Mouse (Mus musculus) urinary bladder, postnatal 25 days (tissue): Measurements from ENCODE around the gene Ltbp1.
"Not testable (repeated sequence)": the region's sequence is repeated elsewhere in the genome, so short reads cannot be mapped to it uniquely, and the experiment has no call there.

Experiments used
- DNase-seq: peaks from one replicate; pipeline ENCODE4 v3.0.0; 2022; ENCODE audit warnings: low spot score

Gene Ltbp1

DNA sequence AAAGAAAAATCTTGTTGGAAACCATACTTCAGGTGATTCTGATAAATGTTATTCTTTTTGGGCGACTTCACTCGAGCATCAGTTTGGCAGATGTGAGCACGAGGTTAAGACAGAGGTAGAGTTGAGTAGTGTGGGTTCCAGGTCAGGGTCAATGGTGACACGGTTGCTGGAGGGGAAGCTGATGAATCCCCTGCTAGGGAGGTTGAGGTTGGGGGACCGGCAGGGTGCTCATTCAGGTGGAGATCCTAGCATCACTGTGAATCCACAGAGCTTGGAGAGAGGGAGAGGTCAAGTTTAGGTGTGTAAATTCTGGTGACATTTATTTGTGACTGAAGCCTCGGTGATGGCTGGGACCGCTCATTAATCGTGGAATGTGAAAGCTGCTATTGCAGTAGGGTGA, 110.2 kb downstream of the Ltbp1 start:
- DNase-seq, result no peak

DNA sequence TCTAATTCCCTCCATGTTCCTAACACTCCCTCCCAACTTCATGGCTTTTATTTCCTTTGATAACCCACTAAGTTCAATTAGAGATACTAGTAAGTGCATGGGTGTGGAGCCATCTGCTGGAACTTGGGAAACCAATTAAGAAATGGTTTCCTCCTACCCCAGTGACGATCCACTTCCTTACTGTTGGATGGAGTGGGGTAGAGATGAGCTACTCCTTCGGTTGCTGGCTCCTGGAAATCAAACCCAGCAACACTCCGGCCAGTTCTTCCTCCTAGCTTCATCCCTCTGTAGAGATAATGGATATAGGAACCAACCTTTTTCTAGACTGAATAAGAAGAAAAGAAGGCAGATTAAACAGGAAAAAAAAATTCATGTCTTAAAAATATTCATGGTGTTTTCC, 113.5 kb downstream of the Ltbp1 start:
- no peak for DNase-seq

DNA sequence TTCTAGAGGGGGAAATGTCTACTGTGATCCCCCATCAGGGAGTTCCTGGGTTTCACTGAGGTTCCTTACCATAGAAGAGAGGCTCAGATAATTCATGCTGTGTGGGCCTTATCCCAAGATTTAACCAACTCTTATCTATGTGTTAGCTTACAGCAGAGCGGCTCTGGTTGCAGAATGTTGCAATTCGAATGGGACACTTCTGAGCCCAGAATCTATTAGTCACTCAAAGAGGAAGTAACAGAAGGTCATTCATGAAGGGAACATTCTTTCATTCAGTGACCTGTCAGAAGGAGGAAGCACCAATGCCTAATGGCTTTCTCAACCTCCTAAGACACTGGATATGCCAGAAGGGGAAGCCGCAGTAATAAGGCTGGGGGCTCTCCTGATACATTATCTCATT, 114.1 kb downstream of the Ltbp1 start:
- DNase-seq, result no peak

DNA sequence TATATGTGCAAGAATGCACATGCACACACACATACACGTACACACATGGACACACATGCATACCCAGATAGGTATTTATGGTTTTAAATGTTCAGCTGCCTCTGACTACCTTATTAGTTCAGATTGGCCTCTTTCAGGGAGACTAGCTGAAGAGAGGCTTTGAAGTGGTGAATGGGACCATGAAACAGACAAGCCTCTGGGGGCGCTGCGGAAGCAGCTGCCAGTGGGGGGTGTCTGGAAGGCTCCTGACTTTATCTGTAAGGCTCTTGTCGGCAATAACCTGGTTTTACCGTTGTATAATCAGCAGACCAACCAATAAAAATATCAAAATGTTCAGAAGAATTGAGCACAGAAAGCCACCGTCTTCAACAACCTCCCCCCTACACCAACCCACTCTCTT, 114.7 kb downstream of the Ltbp1 start:
- no peak for DNase-seq

DNA sequence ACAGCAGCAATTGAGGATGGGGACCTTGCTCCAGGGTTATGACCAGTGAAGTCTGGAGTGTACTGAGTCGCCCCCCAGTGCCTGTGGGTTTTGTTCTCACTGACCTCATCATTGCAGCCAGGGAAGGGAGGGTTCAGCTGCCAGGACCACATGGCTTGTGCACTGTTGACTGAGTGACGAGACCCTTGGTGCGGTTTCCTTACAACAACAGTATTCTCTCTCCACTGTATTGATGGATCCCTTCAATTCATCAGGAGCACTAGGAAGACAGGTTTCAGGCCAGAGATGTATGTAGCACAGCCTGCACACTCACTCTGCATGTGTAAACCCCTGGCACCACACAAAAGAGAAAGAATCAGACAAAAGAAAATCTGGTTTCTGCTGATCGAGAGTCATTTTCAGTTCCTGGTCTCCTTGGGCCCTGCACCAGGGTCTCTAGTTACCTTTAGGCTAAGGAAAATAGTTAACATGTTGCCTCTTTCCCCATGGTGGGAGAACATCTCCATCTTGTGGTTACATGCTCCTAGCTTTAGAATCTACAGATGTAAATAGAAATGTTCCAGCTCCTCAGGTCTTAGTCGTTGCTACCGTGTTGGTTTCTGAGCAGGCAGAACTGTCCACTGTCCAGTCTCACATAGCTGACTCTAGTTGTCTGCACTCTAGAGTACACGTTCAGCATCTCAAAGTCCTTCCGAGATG, 117.4 kb downstream of the Ltbp1 start:
- DNase-seq, result no peak

DNA sequence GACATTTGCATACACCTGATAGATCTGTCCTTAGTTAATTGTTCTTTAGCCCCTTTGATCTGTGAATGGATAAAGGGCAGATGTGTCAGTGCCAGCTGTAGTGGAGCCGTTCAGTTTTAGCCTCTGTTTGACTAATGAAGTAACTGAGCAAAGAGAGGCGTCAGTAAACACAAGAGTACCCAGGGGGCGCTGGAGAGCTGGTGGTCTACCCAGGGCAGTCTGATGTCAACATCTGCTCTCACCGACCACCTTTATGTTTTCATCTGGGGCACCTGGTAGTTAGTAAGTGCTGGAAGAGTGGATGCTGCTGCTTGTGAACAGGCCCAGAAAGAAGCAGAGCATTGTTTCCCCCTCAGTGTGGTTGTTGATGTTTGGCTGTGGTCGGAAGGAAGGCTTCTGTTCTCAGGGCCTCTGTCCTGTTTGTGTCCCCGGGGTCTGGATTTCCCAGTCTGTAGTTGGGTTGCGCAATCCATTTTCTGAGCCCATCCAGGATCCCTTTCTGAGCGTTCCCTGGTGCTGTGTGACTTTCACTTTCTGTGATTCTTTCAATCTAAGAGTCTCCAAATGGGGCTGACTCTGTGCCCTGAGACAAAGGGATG, 123.1 kb downstream of the Ltbp1 start:
- DNase-seq, result peak; percentile 25

DNA sequence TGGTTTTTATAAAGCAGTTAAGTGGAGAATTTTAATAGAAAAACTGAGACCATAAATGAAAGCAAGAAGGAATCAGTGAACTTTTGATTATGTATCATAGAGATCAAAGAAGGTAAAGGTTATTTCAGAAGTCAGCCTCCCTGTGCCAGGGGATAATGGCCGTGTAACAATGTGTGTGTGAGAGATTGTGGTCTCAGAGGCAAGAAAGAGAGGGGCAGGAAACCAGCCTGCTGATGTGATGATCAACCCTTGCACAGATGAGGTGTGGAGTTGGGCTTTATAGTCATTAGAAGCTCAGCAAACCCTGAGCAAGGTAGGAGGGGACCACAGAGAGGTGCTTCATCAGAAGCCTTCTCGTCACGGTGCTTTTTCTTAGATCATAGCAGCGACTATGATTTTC, 128.6 kb downstream of the Ltbp1 start:
- DNase-seq, result no peak

DNA sequence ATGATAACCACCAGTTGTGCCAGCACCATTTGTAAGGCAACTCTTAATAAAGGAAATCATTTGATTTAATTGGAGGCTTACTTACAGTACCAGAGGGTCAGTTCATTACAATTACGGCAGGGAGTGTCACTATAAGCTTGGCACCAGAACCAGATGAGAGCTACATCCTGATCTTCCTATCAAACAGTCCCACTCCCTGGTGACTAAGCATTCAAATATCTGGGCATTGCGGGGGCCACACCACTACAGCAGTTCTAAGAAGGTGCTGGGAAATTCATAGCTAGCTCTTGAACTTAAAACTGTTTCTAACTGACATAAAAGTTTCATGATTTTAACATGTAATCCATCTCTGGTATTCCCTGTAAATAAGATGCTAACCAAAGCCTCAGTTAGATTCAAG, 134.4 kb downstream of the Ltbp1 start:
- no peak for DNase-seq

DNA sequence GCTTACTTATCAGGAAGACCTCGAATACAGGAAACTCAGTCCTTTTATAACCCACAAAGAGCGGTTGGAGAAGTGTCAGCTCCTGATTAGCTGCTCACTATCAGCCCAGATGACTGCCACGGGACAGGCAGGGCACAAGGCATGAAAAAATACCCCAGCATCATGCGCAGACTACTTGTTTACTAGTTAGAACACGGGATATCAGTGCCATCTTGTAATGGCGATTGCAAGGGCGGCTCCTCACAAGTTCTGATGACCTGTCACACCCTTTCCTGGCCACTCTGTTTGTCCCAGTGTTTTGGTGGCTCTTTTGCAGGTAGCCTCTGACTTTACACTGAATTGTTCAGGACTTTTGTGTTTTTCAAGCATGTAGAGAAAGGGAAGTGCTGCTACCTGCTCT, 137.5 kb downstream of the Ltbp1 start:
- DNase-seq, result not testable (repeated sequence)

DNA sequence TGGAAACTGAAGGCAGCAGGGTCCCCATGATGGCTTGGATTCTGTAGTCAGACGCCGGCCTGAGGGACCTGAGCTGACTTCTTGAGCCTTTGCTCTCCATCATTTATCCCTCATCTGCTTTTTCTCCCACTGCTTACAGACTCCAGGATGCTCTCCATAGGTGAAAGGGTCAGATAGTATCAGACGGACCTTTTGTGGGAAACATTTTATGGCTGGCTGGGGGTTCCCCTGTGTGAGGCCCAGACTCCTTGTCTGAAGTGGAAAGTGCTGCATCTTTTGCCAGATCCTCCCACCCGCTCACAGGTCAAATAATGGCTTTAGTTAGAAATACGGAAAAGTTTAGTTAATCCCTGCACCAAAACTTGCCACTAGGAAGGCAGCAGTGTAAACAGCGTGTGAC, 138.6 kb downstream of the Ltbp1 start:
- no peak for DNase-seq

DNA sequence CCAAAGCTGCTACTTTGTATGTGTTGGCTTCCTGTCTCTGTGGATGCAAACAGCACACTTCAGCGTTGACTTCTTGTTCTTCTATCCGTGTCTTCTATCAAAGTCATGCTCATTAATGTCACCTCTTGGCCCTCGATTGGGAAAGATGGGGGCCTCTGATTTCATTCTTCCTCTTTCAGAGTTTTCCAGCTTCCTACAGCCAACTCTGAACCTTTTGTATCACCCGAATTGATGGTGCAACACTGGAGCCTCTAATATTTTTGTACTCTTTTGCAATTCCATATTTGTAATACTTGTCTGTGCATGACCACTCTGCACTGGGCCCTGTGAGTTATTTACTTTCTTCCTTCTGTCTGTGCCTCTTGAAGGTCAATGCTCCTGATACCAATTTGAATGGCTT, 141.8 kb downstream of the Ltbp1 start:
- DNase-seq, result no peak

DNA sequence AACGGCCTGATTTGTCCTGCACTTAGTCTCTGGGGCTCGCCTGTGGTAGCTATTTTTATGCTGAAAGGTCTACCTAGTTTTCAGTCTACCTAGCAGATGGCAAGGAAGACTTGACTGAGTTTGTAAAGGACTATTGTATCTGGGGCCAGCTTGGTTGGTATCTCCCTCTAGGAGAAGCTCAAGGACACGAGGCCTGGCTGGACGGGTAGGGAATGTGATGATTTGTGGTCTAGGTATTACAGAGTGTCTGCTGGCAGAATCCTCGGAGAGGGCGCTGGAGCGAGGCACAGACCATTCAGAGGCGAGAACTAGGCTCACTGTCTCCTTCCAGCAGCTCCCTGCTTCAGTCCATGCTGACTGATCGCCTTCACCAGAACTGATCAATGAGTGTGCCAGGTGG, 146.4 kb downstream of the Ltbp1 start:
- DNase-seq, result no peak

DNA sequence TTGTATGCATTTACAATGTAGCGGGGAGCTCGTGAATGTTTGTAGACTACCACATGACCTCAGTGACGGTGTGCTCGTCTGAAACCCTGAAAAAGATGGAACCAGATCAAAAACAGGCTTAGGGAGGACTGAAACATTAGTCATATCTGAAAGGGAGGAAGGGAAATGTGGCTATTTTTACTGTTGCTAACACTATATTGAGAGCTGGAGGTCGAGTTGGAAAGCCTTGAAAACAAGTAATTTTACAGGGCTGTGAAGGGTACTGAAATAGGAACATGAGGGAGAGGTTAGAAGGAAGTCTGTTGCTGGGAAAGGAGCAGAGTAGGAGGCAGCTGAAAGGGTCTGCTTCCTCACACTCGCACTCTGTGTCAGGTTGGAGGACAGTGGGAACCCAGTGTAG, 147.7 kb downstream of the Ltbp1 start:
- no peak for DNase-seq

DNA sequence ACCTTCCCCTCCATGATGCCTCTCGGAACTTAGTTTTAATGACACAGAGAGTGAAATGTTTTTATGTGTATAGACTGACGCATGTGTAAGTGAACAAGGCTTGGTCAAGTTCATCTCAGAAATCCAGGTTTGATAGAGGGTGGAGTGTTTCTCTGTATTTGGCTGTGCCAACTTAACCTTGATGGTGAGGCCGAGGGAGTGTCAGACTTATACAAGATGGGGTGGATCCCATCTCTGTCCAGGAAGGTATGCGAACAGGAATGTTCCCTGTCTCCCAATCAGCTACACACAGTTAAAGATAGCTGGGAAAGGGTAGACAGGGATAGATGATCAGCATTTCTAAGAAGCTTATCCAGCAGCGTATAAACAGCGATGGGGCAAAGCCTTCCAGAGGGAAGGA, 153.0 kb downstream of the Ltbp1 start:
- DNase-seq, result no peak

DNA sequence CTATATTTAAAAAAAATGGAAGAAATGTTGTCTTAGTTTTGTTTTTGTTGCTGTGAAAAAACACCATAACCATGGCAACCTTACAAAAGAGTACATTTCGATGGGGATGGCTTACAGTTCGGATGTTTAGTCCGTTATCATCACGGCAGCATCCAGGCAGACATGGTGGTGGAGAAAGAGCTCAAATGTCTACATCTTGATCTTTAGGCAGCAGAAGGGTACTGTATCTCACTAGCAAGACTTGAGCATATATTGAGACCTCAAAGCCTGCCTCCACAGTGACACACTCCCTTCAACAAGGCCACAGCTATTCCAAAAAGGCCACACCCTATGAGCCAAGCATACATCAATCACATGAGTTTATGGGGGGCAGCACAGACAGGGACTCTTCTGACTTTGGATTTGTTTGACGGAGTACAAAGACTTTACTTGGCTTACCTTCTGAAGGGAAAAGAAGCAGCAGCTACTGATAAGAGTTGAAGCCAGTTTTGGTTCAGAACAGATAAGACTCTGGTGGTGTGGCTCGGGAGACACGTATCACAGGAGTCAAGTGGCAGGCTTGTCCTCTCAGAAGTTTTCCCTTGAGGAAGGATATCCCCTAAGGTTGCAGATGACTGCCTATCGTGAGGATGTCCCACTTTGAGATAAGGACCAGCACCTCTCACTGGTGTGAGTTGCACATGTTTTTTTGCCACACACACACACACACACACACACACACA, 153.9 kb downstream of the Ltbp1 start:
- no peak for DNase-seq

DNA sequence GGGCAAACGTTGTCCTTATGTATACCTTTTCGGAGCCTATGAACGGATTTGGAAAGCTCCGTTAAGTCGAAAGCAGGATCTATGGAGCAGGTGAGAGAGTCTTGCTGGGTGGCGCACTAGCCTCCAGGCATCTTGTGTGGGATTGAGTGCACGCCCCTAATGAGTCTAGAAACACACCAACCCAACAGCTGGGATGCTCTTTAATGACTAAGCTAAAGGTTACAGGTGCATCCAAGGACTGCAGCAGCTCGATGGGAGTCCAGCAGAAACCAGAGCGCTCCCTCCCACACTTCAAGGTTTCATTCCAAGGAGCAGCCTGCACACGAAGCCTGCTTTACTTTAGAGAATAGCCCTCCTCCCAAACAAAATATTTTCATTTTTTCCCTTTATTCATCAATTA, 155.7 kb downstream of the Ltbp1 start:
- no peak for DNase-seq

DNA sequence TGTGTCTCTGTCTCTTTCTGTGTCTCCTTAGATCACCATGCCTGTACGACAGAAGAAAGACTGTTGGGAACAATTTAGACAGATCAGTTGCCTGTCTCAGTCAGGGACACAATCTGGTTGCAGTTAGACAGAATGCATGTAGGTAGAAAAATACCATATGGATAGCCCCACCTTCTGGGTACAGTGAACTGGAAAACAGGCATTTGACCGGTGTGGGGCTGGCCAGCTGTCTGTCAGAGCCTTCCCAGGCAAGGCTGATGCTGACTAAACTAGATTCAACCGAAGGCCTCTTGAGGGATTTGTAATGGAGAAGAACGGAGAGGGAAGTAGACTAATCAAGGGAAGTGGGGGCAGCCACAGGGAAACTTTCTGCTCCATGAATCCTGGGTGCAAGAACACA, 156.6 kb downstream of the Ltbp1 start:
- no peak for DNase-seq

DNA sequence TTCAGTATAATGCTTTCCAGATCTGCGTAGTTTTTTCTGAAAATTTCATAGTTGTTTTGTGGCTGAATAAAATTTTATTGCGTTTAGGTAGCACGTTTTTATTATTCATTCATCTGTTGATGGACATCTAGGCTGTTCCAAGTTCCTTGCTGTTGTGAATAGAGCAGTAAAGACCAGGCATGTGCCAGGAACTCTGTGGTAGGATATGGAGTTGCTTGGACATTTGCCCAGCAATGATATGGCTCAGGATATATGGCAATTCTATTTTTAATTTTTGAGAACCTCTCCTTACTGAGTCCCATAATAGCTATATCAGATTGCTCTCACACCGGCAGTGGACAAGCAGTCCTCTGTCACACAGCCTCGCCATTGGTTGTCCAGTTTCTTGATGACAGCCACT, 159.2 kb downstream of the Ltbp1 start:
- no peak for DNase-seq

DNA sequence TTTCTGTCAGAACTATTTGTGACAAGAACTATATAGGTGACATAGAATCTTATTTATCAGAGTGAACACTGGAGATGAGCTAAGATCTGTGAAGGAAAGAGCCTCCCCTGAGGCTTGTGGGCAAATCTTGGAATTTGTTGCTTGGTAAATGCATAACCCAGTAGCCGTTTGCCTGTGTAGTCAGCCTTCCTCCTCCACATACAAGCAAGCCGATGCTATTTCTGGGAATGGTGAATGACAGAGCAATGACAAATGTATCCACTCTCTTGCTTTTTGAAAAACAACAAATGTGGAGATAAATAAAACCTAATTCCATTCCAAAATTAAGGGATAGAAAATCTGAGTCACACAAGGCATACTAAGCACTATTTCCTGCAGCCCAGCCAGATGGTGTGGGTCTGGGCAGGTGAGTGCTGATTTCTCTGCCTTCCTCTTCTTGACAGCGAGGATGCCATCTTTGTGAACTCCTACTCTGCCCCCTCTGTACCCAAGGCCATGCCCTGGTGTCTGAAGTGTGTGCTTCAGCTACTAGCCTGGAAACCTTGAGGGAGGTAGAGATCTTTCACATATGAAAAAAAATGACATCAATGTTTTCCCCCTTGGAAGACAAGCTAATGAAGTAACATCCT, 163.3 kb downstream of the Ltbp1 start:
- no peak for DNase-seq

DNA sequence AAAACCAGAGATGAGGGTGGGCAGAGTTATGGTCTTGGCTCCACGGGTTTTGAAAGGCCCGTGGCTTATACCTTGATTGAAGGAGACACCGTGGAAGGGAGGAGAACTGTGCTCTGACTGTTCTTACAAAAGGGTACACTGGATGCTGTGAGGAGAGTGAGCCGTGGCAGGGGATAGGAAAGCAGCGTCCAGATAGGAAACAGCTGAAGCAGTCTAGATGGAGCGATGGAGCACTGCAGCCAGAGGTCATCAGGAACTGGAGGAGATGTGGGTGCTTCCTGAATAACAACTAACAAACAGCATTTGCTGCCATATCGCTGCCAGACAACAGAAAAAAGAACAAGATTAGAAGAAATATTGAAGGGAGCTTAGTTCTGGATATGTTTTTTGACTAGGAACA, 166.3 kb downstream of the Ltbp1 start:
- no peak for DNase-seq

DNA sequence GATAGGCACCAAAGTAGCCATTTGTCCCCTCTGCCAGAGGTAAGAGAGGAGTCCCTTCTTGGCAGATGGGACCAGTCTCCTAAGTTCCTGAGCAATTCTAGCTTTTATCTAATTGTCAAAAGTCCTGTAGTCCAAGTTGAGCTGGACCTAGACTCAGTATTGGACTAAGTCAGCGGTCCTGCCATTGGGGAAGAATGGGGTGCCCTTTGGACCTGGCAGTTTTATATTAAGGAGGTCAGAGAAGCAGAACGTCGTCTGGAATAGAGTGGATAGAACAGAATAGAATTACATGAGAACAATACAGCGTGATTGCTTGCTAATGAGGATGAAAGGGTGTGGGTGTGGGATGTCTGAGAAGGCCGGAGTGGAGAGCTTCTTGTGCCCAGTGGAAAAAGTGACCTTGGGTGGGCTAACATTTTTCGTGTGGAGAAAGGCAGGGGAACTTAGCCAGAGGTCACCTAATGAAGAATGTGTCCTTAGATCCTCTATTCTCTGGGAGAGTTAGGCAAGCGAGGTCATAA, 167.4 kb downstream of the Ltbp1 start:
- no peak for DNase-seq

DNA sequence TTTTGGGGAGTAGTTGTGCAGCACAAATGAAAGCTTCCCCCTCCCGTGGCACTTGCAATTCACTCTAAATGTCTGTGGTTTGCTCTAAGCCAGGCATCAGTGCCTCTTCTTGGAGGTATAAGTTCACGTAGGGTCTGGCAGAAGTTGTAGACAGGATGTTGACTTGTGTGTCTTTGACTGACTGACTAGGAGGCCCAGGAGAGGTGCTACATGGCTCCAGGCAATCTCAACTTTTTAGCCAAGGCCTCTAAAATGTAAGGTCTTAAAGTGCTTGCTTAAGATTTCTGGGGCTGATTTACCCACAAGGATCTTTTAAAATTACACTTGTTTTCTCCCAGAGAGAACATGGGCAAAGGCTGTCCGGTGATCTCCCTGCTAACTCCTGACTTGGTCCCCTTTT, 169.1 kb downstream of the Ltbp1 start:
- DNase-seq, result no peak
